Mouse (Mus musculus) limb, embryonic 14.5 days (tissue): Measurements from ENCODE around the gene Dmkn. TPM values are rescaled to one million over a fixed set of nuclear protein-coding genes. Genes with fewer than 3 reads are reported as not detected.
A peak's percentile ranks its signal among the peaks of the same experiment; 100 is the strongest.

Experiments
- ATAC-seq: fragments of 200-750 bp; cut with Nextera tagmentation; 2 replicates; pipeline ENCODE4 v1.8.0; 2017; ENCODE audit warnings: low read depth, moderate number of reproducible peaks, moderate TSS enrichment; ENCODE audit not compliant: low FRiP score
- DNase-seq: peaks from one replicate; pipeline ENCODE4 v3.0.0-alpha.2; 2015; ENCODE audit warnings: low spot score
- H3K27ac ChIP-seq: fragments of 300-500 bp; sonication (generic); replicated peaks from 2 replicates; pipeline ENCODE4 v1.5.1; 2014; ENCODE audit warnings: low read depth, mild to moderate bottlenecking, low read length, moderate library complexity, mixed read lengths
- H3K27me3 ChIP-seq: fragments of 300-500 bp; sonication (generic); 2 replicates; pipeline ENCODE4 v1.6.1; 2014; ENCODE audit warnings: low read length, mixed read lengths; ENCODE audit not compliant: control insufficient read depth, insufficient read depth
- H3K36me3 ChIP-seq: fragments of 300-500 bp; sonication (generic); 2 replicates; pipeline ENCODE4 v1.6.1; 2014; ENCODE audit warnings: mild to moderate bottlenecking, low read length, moderate library complexity, mixed read lengths; ENCODE audit not compliant: control insufficient read depth, insufficient read depth
- H3K4me1 ChIP-seq: fragments of 300-500 bp; sonication (generic); 2 replicates; pipeline ENCODE4 v1.6.1; 2014; ENCODE audit warnings: antibody characterized with exemption, low read length, mixed read lengths; ENCODE audit not compliant: control insufficient read depth, insufficient read depth
- H3K4me2 ChIP-seq: fragments of 300-500 bp; sonication (generic); replicated peaks from 2 replicates; pipeline ENCODE4 v1.6.1; 2014; ENCODE audit warnings: low read depth, mild to moderate bottlenecking, low read length, moderate library complexity; ENCODE audit not compliant: severe bottlenecking
- H3K4me3 ChIP-seq: fragments of 300-500 bp; sonication (generic); replicated peaks from 2 replicates; pipeline ENCODE4 v1.5.1; 2014; ENCODE audit warnings: low read length
- H3K9ac ChIP-seq: fragments of 300-500 bp; sonication (generic); 2 replicates; pipeline ENCODE4 v1.6.1; 2014; ENCODE audit warnings: mild to moderate bottlenecking, low read depth, low read length, moderate library complexity; ENCODE audit not compliant: severe bottlenecking
- H3K9me3 ChIP-seq: fragments of 300-500 bp; sonication (generic); 2 replicates; pipeline ENCODE4 v1.6.1; 2016; ENCODE audit warnings: low read length; ENCODE audit not compliant: control insufficient read depth
- POLR2A ChIP-seq: fragments of 200-500 bp; IDR thresholded peaks from 2 replicates; pipeline ENCODE4 v1.8.0; 2012; ENCODE audit warnings: inconsistent platforms, mild to moderate bottlenecking, moderate library complexity, borderline replicate concordance; ENCODE audit not compliant: insufficient read depth, insufficient read length; ENCODE audit errors: extremely low read depth
- WGBS: fragments of 180-500 bp; shearing (Covaris S2); extraction: QIAGEN DNeasy Blood & Tissue Kit; methylation state at CpG from one replicate; pipeline ENCODE4 v1.1.7; 2014; 5-methylcytosine and 5-hydroxymethylcytosine counted together
- polyA plus RNA-seq, 2 experiments: library from polyadenylated mRNA; depleted of rRNA in 1 of 2; stranded (reverse) in 1 of 2; unstranded in 1 of 2; fragments of >200 nt; fragmentation: Nextera tagmentation in 1 of 2; extraction: Ambion mirVana in 1 of 2; gene quantifications; 2 replicates each; pipeline versions ENCODE4 v1.2.1 to v1.2.3; 2012 to 2014

Gene Dmkn
- 124 and 151 TPM in 2 replicates for polyA plus RNA-seq (2012; rRNA removed)
- 168 and 289 TPM in 2 replicates for polyA plus RNA-seq (2014; fragmentation: Nextera tagmentation; extraction: Ambion mirVana)

DNA sequence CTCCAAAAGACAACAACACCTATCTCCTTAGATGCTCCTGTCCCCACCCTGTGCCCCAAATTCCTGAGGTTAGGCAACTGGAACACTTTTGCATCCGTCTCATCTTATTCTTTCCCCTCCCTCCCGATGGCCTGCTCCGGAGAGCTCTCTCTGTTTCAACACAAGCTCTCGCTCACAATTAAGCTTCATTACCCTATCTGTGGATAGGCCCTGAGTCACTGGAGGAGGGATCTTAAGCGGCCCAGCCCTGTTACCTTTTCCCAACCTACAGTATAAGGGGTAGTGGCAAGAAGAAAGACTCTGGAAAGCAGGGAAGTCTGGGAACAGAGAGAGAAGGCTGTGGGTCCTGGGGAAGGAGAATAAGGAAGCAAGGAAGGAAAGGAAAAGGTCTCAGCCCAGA lies at the start of gene Dmkn:
Gene Dmkn, plus strand, starts transcription at position 301 of the 400 bp plus-strand sequence.
- Histone ChIP-seq H3K36me3 (no peaks in the 10 kb centered on the region), H3K27me3 (no peaks in the 10 kb centered on the region), H3K9ac (no peak within 1 kb of the TSS), H3K4me1 (no peaks in the 10 kb centered on the region), H3K4me3 (no peak within 1 kb of the TSS), H3K4me2 (no peak within 1 kb of the TSS), H3K9me3 (no peaks in the 10 kb centered on the region), H3K27ac (no peak within 1 kb of the TSS)
- ATAC-seq (no peak), DNase-seq (no peak)
- TF ChIP-seq POLR2A = no peak
- 39% methylated on average over 5 of the region's 5 CpGs for WGBS

DNA sequence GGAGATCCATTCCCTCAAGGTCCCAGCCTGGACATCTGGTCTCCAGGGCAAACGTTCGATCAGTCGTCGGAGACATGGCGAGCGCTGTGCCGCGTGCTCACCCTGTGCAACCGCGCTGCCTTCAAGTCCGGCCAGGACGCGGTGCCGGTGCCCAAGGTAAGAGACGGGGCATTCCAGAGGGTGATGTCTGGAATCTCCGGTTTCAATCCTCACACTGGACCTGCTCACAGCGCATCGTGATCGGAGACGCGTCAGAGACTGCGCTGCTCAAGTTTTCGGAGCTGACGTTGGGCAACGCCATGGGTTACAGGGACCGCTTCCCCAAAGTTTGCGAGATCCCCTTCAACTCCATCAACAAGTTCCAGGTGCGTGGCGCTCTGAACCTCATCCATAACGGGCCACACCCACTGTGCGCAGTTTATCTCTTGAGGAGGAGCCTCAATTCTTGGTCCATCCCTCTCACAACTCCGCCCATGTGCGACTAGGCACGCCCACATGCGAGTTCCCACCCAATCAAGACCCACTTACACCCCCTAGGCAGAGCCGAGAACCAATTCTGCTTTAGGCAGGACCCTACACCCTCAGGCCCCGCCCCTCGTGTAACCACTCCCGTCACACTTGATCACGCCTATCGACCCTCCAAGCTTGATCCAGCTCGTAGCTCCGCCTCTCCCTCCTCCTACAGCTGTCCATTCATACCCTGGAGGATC lies 46.4 kb upstream of the Dmkn start:
- Histone ChIP-seq H3K4me2 (peak overlapping the region; percentile 59), H3K27ac (no peak overlapping the region), H3K9me3 (no peaks in the 10 kb centered on the region), H3K4me3 (peak overlapping the region; percentile 32), H3K4me1 (peaks cover 7% of the 10 kb centered on the region; the same call in 1 of the 2 replicates), H3K9ac (peak overlapping the region; percentile 31; the same call in 1 of the 2 replicates), H3K36me3 (no peaks in the 10 kb centered on the region), H3K27me3 (peaks cover 21% of the 10 kb centered on the region)
- TF ChIP-seq POLR2A = no peak
- 2% methylated on average over 43 of the region's 43 CpGs for WGBS
- peak; percentile 83 for DNase-seq
- ATAC-seq = peak; percentile 92

DNA sequence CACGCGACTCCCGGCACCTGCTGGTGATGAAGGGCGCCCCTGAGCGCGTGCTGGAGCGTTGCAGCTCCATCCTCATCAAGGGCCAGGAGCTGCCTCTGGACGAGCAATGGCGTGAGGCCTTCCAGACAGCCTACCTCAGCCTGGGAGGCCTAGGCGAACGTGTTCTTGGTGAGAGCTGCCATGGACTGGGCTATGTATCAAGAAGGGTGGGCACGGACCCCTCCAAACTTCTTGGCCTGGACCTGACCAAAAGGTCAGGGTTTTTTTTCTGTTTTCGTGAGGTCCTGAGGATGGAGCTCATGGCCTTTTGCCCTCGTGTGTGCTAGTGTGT lies 45.9 kb upstream of the Dmkn start:
- peaks cover 21% of the 10 kb centered on the region for H3K27me3 ChIP-seq
- ATAC-seq = no peak; the same call in 1 of the 2 replicates

DNA sequence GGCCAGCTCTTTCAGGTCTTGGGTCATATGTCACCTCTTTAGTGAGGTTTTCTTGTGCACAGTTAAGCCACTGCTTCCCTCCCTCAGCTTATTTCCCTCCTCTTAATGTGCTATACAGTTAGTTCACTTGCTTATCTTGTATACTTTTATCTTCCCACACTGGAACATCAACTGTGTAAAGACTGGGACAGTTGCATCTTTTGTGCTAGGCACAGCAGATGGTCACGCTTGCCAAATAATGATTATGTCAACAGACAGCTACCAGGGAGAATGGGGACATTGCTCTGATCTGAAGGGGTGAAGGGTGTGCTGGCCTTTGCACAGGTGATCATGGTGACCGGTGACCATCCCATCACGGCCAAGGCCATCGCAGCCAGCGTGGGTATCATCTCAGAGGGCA lies 43.9 kb upstream of the Dmkn start:
- Histone ChIP-seq H3K4me2 (no peak overlapping the region), H3K4me3 (no peak overlapping the region), H3K27me3 (peaks cover 21% of the 10 kb centered on the region), H3K27ac (no peak overlapping the region), H3K4me1 (peaks cover 7% of the 10 kb centered on the region; the same call in 1 of the 2 replicates), H3K9me3 (no peaks in the 10 kb centered on the region), H3K36me3 (no peaks in the 10 kb centered on the region), H3K9ac (no peak overlapping the region)
- no peak for TF ChIP-seq POLR2A
- DNase-seq (no peak), ATAC-seq (no peak)
- WGBS = 91% methylated on average over 5 of the region's 5 CpGs

More for the DNA sequence above, 45.9 kb upstream of the Dmkn start:
- no peak for TF ChIP-seq POLR2A
- Histone ChIP-seq H3K4me1 (peaks cover 7% of the 10 kb centered on the region; the same call in 1 of the 2 replicates), H3K27ac (no peak overlapping the region), H3K4me2 (peak overlapping the region; percentile 59), H3K4me3 (peak overlapping the region; percentile 32), H3K9me3 (no peaks in the 10 kb centered on the region), H3K9ac (no peak overlapping the region), H3K36me3 (no peaks in the 10 kb centered on the region)
- DNase-seq = no peak
- 10% methylated on average over 14 of the region's 14 CpGs for WGBS

DNA sequence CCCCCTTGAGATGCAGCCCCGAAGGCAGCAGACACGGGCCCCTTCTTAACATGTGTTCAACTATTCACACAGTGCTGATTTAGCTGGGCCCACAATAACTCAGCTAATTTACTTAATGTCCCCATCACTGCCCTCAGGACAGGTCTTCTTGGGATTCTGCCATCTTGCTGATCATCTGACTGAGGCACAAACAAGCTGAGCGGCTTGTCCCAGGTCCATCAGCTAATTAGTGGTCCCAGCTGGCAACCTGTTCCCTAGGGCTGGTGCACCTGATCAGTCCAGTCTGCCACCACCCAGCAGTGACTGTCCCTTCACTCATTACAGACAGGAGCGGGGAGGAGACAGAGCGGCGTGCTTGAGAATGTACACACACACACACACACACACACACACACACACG lies 42.3 kb upstream of the Dmkn start:
- no peak overlapping the region for H3K4me2 ChIP-seq
- DNase-seq (no peak), ATAC-seq (no peak)
- 72% methylated on average over 7 of the region's 7 CpGs for WGBS
- peaks cover 15% of the 10 kb centered on the region for H3K27me3 ChIP-seq
- peaks cover 7% of the 10 kb centered on the region; the same call in 1 of the 2 replicates for H3K4me1 ChIP-seq
- no peak overlapping the region for H3K27ac ChIP-seq
- 0 out of 2 replicates have a peak, but pooled peaks cover 5% of the 10 kb centered on the region for H3K36me3 ChIP-seq
- no peak for TF ChIP-seq POLR2A
- no peak overlapping the region for H3K4me3 ChIP-seq
- no peak overlapping the region for H3K9ac ChIP-seq
- no peaks in the 10 kb centered on the region for H3K9me3 ChIP-seq
